Mouse (Mus musculus) megakaryocyte-erythroid progenitor cell, adult 5-6 weeks (primary cell): ENCODE results near the gene Plekha6. TPM values are rescaled to one million over a fixed set of nuclear protein-coding genes. Genes with fewer than 3 reads are reported as not detected.
A peak's percentile ranks its signal among the peaks of the same experiment; 100 is the strongest.

Source experiments
- ATAC-seq: replicated peaks from 2 replicates; pipeline ENCODE4 v1.8.0; 2016; ENCODE audit warnings: mild to moderate bottlenecking, inconsistent platforms; ENCODE audit not compliant: severe bottlenecking, poor library complexity, low FRiP score, low TSS enrichment
- total RNA-seq, 2 experiments: library from RNA; stranded (forward) in 1 of 2; stranded (reverse) in 1 of 2; fragments of 200-1000, 215-1000 nt in 1 of 2; fragments of >200 nt in 1 of 2; fragmentation: Nextera tagmentation in 1 of 2; gene quantifications; 2 replicates each; pipeline ENCODE4 v1.2.3; 2014 to 2017

Plekha6 gene
- 15.7 and 18.6 TPM in 2 replicates for total RNA-seq (2014; fragmentation: Nextera tagmentation)
- 2.2 and 3.8 TPM in 2 replicates for total RNA-seq (2017)

DNA sequence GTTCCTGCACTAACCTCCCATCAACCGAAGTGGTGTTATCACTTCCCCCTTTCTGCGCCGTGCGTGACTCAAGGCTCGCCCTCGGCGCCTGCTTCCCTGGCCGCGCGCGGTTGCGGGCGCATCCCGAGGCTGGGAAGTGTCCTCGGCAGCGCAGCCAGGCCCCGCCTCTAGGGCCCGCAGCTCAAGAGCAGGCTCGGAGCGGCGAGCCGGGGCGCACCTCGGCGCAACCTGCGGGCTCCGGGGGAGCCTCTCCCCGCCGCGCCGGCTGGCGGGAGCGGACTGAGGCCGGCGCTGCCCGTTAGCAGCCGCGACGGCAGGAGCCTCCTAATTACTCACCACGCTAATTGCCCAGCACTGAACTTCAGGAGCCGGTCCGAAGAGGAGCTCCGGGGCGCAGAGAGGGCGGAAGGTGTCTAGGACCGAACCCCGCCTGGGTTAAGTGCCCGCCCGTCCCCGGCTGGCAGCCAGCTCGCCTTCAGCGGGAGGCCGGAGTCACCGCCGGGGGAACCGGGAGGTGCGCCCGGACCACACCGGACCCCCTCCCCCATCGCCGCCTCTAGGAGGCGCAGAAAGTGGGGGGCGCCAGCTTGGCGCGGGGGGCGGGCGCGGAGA lies at the start of gene Plekha6:
Plekha6 (plus strand) TSS at position 391 of the 612 bp plus-strand sequence.
- no peak for ATAC-seq

DNA sequence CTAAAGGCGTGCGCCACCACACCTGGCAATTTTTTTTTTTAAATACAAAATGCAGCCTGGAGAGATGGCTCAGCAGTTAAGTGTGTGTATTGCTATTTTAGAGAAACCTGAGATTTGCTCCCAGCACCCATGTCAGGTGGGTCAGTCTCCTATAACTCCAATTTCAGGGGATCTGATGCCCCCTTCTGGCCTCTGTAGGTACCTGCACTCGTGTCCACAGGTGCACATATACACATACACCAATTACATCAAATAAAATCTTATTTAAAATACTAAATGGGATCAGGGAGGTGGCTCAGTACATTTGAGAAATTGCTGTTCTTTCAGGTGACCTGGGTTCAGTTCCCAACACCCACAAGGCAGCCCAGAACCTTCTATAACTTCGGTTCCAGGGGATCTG lies 47.9 kb upstream of the Plekha6 start:
- no peak for ATAC-seq

GRCm38 (mm10) chr1:133118127-133118526 lies 45.9 kb upstream of the Plekha6 start:
- ATAC-seq = peak; percentile 65

DNA sequence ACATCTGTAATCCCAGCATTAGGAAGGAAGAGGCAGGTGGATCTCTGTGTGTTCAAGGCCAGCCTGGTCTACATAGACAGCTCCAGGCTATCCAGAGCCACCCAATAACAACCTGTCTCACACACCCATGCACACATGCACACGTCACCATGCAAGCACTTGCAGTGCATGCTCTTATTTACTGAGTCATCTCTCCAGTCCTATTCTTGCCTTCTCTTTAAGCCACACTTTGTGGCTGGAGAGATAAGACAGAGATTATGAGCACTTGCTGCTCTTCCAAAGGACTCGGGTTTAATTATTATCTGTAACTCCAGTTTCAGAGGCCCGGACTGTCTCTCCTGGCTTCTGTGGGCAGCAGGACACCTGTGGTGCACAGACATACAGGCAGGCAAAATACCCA lies 45.2 kb upstream of the Plekha6 start:
- peak; percentile 96 for ATAC-seq

- no peak for ATAC-seq
Measured at GRCm38 (mm10) chr1:133119931-133120712, 43.9 kb upstream of the Plekha6 start.

- ATAC-seq = no peak
Measured at GRCm38 (mm10) chr1:133121246-133121645, 42.8 kb upstream of the Plekha6 start.

GRCm38 (mm10) chr1:133124137-133124536 lies 39.9 kb upstream of the Plekha6 start:
- no peak for ATAC-seq

- ATAC-seq = peak; percentile 58
Measured at GRCm38 (mm10) chr1:133125640-133126364, 38.2 kb upstream of the Plekha6 start.

- no peak for ATAC-seq
Measured at GRCm38 (mm10) chr1:133126365-133126740, 37.7 kb upstream of the Plekha6 start.

DNA sequence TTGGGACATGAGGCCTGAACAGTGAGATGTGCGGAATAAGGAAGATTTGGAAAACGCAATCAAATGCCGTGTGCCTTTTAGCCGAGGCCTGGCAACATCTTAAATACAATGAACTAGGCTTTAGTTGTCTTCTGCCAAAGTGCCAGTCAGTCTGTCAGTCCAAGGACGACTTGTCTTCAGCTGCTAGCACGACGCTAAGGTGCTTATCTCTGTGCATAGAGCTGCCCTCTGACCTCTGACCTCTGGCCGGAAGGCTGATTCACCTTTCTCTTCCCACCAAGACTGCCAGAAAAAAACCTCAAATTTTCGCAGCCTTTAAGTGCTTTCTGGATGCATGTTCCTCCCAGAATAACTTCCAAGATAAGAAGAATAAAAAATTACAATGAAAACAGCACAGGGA lies 36.7 kb upstream of the Plekha6 start:
- ATAC-seq = no peak

GRCm38 (mm10) chr1:133129471-133130221 lies 34.4 kb upstream of the Plekha6 start:
- no peak for ATAC-seq

DNA sequence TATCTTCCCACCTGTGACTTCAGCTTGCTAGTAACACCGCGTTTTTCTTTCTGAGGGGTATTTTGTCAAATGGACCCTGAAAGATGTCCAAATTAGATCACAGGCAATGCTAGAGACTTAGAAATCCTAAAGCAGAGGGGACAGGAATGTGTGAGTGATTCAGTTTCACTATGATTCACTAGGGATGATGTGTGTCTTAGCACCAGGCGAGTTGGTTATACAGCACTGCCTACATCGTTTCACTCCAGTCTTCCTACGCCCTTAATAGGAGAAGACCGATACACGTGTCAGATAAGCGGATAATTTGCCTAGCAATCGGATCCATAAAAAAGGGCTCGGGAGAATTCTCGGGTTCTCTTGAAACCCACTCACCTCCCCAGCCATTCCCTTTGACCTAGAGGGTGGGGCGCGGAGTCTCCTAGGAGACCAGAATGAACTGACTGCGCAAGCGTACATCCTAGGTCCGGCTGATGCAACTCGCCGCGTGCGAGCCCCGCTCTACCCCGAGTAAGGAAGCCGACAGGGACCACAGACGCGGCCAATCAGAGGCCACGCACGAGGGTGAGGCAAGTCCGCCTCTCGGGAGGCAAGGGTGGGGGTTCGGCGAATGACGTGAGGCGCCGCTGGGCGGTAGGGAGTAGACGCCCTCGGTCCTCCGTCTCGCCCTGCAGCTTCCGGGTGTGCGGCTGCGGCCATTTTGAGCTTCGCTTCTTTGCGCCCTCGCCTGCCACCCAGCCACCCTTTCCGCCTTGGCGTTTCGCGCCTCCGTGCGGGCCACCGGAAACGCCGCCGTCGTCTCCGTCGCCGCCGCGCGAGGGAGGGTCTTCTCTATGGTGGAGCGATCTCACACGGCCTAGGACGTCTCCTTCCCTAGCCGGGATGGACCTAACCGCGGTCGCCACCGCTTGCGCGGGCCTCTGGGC lies 33.1 kb upstream of the Plekha6 start, which contains the start of gene Ppp1r15b:
Ppp1r15b (plus strand) TSS at position 506 of the 923 bp plus-strand sequence.
- peak; percentile 89 for ATAC-seq

GRCm38 (mm10) chr1:133131561-133131905 lies 32.5 kb upstream of the Plekha6 start:
- peak; percentile 6 for ATAC-seq

DNA sequence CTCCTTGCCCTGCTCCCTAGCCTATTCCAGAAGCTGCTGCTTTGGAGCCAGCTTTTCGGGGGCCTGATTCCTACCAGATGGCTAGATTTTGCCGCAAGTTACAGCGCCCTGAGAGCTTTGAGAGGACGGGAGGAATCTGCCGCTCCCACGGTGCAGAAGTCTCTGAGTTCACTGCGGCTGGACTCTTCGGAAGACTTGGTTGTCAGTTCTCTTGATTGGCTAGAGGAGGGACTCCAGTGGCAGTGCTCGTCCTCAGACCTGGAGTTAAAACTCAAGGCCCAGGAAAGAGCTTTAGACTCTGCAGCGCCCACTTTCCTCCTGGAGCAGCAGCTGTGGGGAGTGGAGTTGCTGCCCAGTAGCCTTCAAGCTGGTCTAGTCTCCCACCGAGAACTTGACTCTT lies 32.1 kb upstream of the Plekha6 start:
- no peak for ATAC-seq

- no peak for ATAC-seq
Measured at GRCm38 (mm10) chr1:133132388-133133326, 31.4 kb upstream of the Plekha6 start.

DNA sequence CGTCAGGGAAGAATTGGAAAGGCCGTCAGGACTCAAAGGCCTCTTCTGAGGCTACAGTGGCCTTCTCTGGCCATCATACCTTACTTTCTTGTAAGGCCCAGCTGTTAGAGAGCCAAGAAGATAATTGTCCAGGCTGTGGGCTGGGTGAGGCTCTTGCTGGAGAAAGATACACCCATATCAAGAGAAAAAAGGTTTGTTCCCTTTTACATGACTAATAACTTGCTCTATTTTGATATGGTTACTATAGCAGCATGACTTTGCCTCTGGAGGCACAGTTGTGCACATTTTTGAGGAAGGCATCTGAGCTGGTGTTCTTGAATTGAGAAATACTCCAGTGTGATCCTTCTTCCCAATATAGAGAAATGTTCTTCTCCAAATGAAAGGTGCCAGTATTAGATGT lies 30.6 kb upstream of the Plekha6 start:
- ATAC-seq = peak; percentile 64

DNA sequence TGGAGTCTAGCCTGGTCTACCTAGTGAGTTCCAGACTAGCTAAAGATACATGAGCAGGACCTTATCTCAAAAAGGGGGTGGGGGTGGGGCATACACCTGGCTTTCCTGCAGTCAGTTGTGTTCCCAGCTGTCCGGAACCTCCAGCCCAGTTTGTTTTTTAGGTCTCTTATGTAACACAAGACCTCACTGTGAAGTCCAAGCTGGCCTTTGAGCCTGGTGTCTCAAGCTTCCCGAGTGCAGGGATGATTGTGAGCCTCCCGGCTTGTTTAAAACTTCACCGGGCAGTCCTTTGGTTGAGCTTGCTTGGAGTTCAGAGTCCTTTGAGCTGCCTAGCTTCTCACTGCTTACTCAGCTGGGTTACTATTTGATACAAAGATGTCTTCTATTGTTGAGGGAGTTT lies 29.9 kb upstream of the Plekha6 start:
- ATAC-seq = no peak

- no peak for ATAC-seq
Measured at GRCm38 (mm10) chr1:133134881-133135280, 29.1 kb upstream of the Plekha6 start.
